Mouse (Mus musculus): ENCODE measurements at regions not wholly inside any gene's neighbourhood (a gene's known extent, or its start where the extent isn't known, plus 50 kb on each side); places are given as distances from the start of the nearest gene placed in this dataset.

- Histone ChIP-seq H3K4me3 (replicated peaks) (no peak overlapping the region), H3K36me3 (no peaks in the 10 kb centered on the region), H3K9ac (replicated peaks) (no peak overlapping the region), H3K9me3 (no peaks in the 10 kb centered on the region), H3K4me2 (replicated peaks) (no peak overlapping the region), H3K27me3 (no peaks in the 10 kb centered on the region), H3K27ac (no peak overlapping the region), H3K4me1 (replicated peaks) (peaks cover 5% of the 10 kb centered on the region; the same call in 1 of the 2 replicates)
- WGBS = 23% methylated on average over 2 of the region's 2 CpGs
- peak; percentile 74 for ATAC-seq
Measured at GRCm38 (mm10) chr14:90600554-90600953, 2129.4 kb upstream of the Pcdh20 start.

All from midbrain, embryonic 13.5 days (tissue).